Mouse (Mus musculus) kidney, adult 2 months (tissue): ENCODE results near the gene Myh15.

ENCODE experiments used
- CTCF ChIP-seq: fragments of 200-500 bp; conservative IDR thresholded peaks from 2 replicates; pipeline ENCODE4 v1.5.1; 2011; ENCODE audit warnings: low read depth, mild to moderate bottlenecking, control low read depth, low read length, moderate library complexity, mixed read lengths; ENCODE audit not compliant: insufficient read depth, insufficient read length
- POLR2A ChIP-seq: fragments of 200-500 bp; IDR thresholded peaks from one replicate; pipeline ENCODE4 v1.6.1; 2011; ENCODE audit warnings: low read depth, low read length, control low read depth

DNA sequence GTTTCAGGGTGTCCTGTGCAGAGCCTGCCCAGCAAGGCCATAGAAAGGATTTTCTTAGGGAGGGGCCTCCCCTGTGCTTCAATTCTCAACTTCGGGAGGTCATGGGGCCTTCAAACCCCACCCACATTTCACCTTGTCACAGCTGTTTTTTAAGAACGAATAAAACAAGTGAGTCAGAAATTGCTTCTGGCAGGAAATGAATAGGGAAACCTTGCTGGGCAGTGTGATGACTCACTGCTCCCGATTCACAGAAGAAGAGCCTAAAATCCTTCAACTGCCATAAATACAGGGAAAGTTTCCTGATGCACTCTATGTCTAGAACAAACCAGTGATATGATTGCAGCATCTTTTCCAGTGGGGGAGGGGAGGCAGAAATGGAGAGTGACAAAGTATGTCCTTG, 140.7 kb downstream of the Myh15 start:
- TF ChIP-seq POLR2A (no peak), CTCF (no peak)
